Mouse (Mus musculus) neural tube, embryonic 11.5 days (tissue): ENCODE results near the gene Crygs. TPM values are rescaled to one million over a fixed set of nuclear protein-coding genes. Genes with fewer than 3 reads are reported as not detected.

Experiments
- ATAC-seq: fragments of 200-750 bp; cut with Nextera tagmentation; 2 replicates; pipeline ENCODE4 v1.8.0; 2017; ENCODE audit warnings: moderate number of reproducible peaks, mild to moderate bottlenecking, moderate TSS enrichment, moderate library complexity; ENCODE audit not compliant: insufficient read depth, low FRiP score, low TSS enrichment
- DNase-seq: peaks from one replicate; pipeline ENCODE4 v3.0.0-alpha.2; 2015; ENCODE audit warnings: low spot score
- H3K27ac ChIP-seq: fragments of 300-500 bp; sonication (generic); 2 replicates; pipeline ENCODE4 v1.5.1; 2014; ENCODE audit warnings: low read depth, mild to moderate bottlenecking, low read length
- H3K27me3 ChIP-seq: fragments of 300-500 bp; sonication (generic); 2 replicates; pipeline ENCODE4 v1.6.1; 2014; ENCODE audit warnings: mild to moderate bottlenecking, low read length, mixed read lengths; ENCODE audit not compliant: control insufficient read depth, insufficient read depth
- H3K36me3 ChIP-seq: fragments of 300-500 bp; sonication (generic); 2 replicates; pipeline ENCODE4 v1.6.1; 2014; ENCODE audit warnings: mild to moderate bottlenecking, low read length, moderate library complexity, mixed read lengths; ENCODE audit not compliant: control insufficient read depth, insufficient read depth
- H3K4me1 ChIP-seq: fragments of 300-500 bp; sonication (generic); 2 replicates; pipeline ENCODE4 v1.6.1; 2014; ENCODE audit warnings: low read length, mixed read lengths; ENCODE audit not compliant: control insufficient read depth, insufficient read depth
- H3K4me2 ChIP-seq: fragments of 300-500 bp; sonication (generic); 2 replicates; pipeline ENCODE4 v1.6.1; 2014; ENCODE audit warnings: low read depth, mild to moderate bottlenecking, moderate library complexity
- H3K4me3 ChIP-seq: fragments of 300-500 bp; sonication (generic); 2 replicates; pipeline ENCODE4 v1.5.1; 2014; ENCODE audit warnings: low read depth, low read length
- H3K9ac ChIP-seq: fragments of 300-500 bp; sonication (generic); 2 replicates; pipeline ENCODE4 v1.6.1; 2014; ENCODE audit warnings: mild to moderate bottlenecking, low read length
- H3K9me3 ChIP-seq: fragments of 300-500 bp; sonication (generic); 2 replicates; pipeline ENCODE4 v1.6.1; 2016; ENCODE audit warnings: low read length; ENCODE audit not compliant: control insufficient read depth
- WGBS: fragments of 180-500 bp; shearing (Covaris S2); extraction: QIAGEN DNeasy Blood & Tissue Kit; methylation state at CpG from one replicate; pipeline ENCODE4 v1.1.7; 2014; 5-methylcytosine and 5-hydroxymethylcytosine counted together
- polyA plus RNA-seq: library from polyadenylated mRNA; unstranded; fragments of >200 nt; fragmentation: Nextera tagmentation; extraction: Ambion mirVana; gene quantifications from 2 replicates; pipeline ENCODE4 v1.2.1, GENCODE M21; 2014

Crygs gene
- polyA plus RNA-seq, 1 experiment from 2014 or later: not detected

DNA sequence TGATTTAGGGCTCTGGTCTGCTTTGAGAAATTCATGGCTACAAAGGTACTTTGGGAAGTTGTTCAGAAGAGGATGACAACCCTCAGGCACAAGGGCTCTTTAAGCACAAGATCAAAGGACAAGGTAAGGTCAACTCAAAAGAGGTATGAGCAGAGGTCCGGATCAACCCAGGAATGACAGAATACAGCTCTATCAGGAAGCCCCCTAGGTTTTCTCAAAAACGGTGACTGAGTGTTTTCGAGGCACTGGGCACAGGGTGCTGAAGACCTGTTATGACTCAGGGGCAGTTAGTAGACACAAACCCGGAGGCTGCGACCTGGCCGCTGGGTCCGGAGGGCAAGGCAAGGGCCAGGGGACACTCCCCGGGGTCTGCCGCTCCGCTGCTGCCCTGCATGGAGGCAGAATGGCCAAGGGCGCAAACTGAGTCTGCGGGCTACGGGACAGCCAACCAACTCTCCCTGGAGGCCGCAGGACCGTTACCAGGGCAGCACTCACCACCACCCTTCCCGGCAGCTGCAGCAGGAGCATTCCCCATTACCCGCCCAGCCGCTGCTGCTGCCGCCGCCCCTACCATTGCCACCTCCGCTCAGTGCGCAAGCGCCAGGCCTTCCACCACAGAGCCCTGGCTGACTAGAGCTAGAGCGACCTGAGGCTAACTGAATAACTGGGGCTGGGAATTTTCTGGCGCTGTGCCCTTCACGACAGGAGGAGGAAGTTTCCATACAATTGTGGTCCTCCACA lies 32.9 kb upstream of the Crygs start:
- Histone ChIP-seq H3K27ac (no peak overlapping the region), H3K27me3 (no peaks in the 10 kb centered on the region), H3K4me1 (no peaks in the 10 kb centered on the region), H3K4me3 (peak overlapping the region; percentile 46), H3K4me2 (peak overlapping the region; percentile 84), H3K9ac (peak overlapping the region; percentile 72), H3K36me3 (no peaks in the 10 kb centered on the region), H3K9me3 (no peaks in the 10 kb centered on the region)
- WGBS: 5% methylated on average over 26 of the region's 26 CpGs
- DNase-seq: peak; percentile 86
- ATAC-seq: peak; percentile 92

DNA sequence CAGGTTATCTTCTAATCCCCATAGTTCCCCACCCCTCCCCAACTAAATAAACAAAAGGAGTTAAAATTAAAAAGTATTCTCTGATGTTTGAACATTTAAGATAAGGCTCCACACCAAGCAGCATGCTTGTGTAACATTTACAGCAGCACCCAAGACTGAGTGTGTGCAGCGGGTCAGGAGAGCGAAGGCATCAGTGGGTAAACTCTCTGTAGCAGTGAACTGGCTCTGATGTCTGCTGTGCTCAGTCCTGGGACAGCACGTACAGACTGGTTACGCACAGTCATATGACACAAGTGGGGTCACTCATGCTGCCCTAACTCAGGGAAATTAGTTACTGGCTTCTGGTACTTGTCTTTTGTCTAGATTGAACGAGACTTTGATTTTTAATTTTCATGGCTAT lies 31.5 kb upstream of the Crygs start:
- Histone ChIP-seq H3K9ac (no peak overlapping the region), H3K4me1 (no peaks in the 10 kb centered on the region), H3K27ac (no peak overlapping the region), H3K27me3 (no peaks in the 10 kb centered on the region), H3K4me2 (no peak overlapping the region), H3K9me3 (no peaks in the 10 kb centered on the region), H3K36me3 (no peaks in the 10 kb centered on the region), H3K4me3 (no peak overlapping the region)
- 87% methylated on average over 5 of the region's 5 CpGs for WGBS
- no peak for ATAC-seq
- no peak for DNase-seq

DNA sequence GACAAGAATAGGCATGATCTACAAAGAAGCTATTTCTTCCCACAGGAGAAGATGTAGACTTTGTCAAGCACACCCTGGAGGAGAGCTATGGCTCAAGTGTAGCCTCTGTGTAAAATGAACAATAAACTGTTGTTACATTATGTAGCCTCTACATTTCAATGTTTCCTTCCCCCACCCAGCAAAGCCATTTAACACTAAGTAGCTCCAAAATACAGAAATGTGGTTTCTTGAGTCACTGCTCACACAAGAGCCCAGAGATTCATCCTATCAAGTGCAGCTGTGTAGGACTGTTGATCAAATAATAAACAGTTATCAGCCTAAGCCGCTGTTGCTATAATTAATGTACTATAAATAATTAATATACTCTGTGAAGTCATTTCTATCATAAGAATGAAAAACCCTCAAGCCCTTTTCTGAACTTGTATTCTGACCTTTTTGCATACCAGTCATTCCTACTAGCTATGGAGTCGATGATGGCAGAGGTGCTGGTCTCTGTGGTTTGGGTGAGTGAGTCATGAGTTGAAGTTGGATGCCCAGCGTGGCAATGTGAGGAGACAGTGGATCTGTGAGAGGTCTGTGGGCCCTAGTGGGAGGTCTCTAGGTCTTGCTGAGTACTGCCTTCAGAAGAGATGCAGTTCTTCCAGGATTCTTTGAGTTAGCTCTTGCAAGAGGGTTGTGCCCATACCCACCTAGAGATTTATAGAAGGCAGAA lies 27.9 kb upstream of the Crygs start:
- no peaks in the 10 kb centered on the region for H3K36me3 ChIP-seq
- no peak overlapping the region for H3K27ac ChIP-seq
- no peaks in the 10 kb centered on the region for H3K27me3 ChIP-seq
- H3K4me3 ChIP-seq: no peak overlapping the region
- no peak for ATAC-seq
- no peak overlapping the region for H3K4me2 ChIP-seq
- DNase-seq: no peak
- H3K4me1 ChIP-seq: no peaks in the 10 kb centered on the region
- WGBS: 93% methylated on average over 3 of the region's 3 CpGs
- no peak overlapping the region for H3K9ac ChIP-seq
- no peaks in the 10 kb centered on the region for H3K9me3 ChIP-seq

DNA sequence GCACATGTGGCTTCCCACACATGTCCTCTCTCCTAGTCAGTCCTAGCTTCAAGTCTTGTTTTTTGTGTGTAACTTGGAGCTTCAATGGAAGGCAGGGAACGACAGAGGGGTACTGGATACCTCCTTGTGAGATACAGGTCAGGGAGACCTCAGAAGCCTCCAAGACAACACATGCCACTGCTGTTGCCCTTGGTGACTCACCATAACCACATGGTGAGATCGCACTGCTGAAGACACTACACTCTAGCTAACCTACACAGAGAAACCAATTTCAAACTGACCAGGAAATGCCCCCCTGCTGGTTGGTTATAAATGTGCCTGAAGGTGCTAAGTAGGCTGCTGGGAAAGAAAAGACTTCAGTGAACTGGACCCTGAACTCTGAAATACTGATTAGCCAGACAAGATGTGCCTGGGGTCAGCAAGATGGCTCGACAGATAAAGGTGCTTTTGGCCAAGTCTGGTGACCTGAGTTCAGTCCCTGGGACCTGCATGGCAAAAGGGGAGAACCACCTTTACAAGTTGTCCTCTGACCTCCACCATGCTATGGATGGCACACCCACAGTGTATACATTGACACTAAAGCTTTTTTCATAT lies 21.7 kb upstream of the Crygs start:
- WGBS: 91% methylated on average over 3 of the region's 3 CpGs
- no peak overlapping the region for H3K9ac ChIP-seq
- H3K36me3 ChIP-seq: peaks cover 5% of the 10 kb centered on the region

DNA sequence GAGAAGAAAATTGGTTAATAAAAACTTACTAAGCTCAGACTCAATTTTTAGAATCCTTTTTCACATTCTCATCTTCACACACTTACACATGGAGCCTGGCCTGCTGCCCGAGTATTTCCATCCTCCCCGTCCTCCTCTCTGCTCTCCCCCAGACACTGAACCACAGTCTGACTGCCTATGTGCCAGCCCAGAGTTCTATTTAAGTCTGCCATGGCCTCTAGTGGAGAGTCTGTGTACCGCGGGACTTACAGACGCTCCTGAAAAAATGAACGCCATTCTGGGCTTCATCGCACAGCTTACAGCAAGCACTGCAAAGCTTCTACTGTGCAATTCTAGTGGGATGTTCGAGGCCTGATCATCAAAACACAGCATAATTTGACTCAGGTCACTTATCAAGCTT lies 9.4 kb upstream of the Crygs start:
- 64% methylated on average over 8 of the region's 8 CpGs for WGBS
- Histone ChIP-seq H3K9ac (no peak overlapping the region), H3K36me3 (peaks cover 2% of the 10 kb centered on the region; the same call in 1 of the 2 replicates), H3K27ac (no peak overlapping the region), H3K4me2 (no peak overlapping the region), H3K27me3 (no peaks in the 10 kb centered on the region), H3K9me3 (no peaks in the 10 kb centered on the region), H3K4me3 (no peak overlapping the region), H3K4me1 (no peaks in the 10 kb centered on the region)
- ATAC-seq (no peak), DNase-seq (no peak)

More for the DNA sequence above, 21.7 kb upstream of the Crygs start:
- no peaks in the 10 kb centered on the region for H3K9me3 ChIP-seq
- H3K4me3 ChIP-seq: no peak overlapping the region
- H3K4me1 ChIP-seq: no peaks in the 10 kb centered on the region
- H3K27ac ChIP-seq: no peak overlapping the region
- no peak for ATAC-seq
- no peak overlapping the region for H3K4me2 ChIP-seq
- DNase-seq: no peak
- H3K27me3 ChIP-seq: no peaks in the 10 kb centered on the region

DNA sequence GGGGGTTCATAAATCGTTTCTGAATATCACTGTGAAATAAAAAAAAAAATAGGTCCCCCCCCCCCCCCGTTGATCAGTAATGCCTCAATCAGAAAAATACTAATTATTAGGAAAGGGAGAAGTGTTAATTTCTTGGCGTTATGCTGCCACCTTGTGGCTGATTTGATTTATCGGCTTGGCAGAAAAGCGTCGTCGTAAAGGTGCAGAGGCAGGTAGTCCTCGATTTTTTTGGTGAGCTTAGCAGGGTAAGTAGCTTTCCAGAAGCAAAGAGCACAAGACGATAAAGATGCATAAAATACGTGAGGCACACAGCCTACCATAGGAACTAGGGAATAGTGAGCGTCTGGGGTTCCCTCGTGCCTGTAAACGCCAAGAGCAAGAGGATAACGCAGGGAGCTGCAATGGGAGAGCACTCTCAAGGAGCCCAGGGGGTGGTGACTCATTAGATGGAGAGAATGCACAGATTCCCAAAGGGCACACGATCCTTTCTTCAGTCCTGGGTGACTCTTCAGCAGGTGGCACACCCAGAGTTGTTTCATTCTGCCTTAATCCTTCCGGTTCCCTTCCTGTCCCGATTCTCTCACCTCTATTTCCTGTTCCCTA lies 3.8 kb downstream of the Crygs start:
- Histone ChIP-seq H3K9ac (no peak overlapping the region), H3K4me2 (0 out of 2 replicates have a peak overlapping the region, but pooled peaks have one; percentile 16), H3K9me3 (no peaks in the 10 kb centered on the region), H3K4me3 (no peak overlapping the region), H3K4me1 (no peaks in the 10 kb centered on the region), H3K36me3 (no peaks in the 10 kb centered on the region), H3K27me3 (peaks cover 12% of the 10 kb centered on the region), H3K27ac (no peak overlapping the region)
- DNase-seq: peak; percentile 63
- whole genome bisulfite sequencing: 20% methylated on average over 17 of the region's 17 CpGs
- ATAC-seq: no peak

DNA sequence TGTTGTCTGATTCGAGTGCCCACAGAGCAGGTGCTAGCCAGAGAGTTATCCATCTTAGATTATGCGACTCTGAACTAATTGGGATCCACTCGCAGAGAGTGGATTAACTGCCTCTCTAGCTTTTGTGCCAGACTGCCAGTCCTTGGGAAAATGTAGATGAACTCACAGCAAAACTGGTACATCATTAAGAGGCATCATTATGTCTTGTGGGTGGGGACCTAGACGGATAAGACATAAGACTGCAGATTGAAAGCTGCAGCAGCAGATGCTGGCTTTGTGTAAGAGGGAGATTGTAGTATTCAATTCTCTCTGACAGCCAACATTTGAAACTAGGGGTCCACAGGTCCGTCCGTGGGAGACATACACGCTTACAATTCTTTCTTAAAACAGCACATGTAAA lies 8.6 kb downstream of the Crygs start:
- Histone ChIP-seq H3K9me3 (no peaks in the 10 kb centered on the region), H3K4me2 (no peak overlapping the region), H3K36me3 (no peaks in the 10 kb centered on the region), H3K27ac (no peak overlapping the region), H3K4me3 (no peak overlapping the region), H3K9ac (no peak overlapping the region), H3K27me3 (peaks cover 30% of the 10 kb centered on the region), H3K4me1 (no peaks in the 10 kb centered on the region; the same call in 1 of the 2 replicates)
- 85% methylated on average over 7 of the region's 7 CpGs for WGBS
- DNase-seq (no peak), ATAC-seq (no peak)

DNA sequence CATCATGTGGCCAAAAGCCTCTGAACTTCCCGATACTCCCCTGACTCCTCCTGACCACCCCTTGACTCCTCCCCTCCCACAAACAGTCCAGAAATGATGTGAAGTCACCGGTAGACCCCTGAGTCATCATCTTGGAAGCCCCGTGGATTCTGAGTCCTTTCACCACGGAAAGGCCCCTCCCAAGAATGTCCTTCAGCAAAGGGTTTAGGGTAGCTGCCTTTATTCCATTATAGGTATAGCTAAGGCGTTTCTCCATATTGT lies 10.6 kb downstream of the Crygs start:
- peak; percentile 27; the same call in 1 of the 2 replicates for ATAC-seq

More for the DNA sequence above, 10.6 kb downstream of the Crygs start:
- no peak overlapping the region for H3K4me3 ChIP-seq
- H3K27me3 ChIP-seq: peaks cover 35% of the 10 kb centered on the region
- H3K9ac ChIP-seq: no peak overlapping the region
- no peak overlapping the region; the same call in 1 of the 2 replicates for H3K4me2 ChIP-seq
- no peaks in the 10 kb centered on the region for H3K9me3 ChIP-seq
- DNase-seq: no peak
- H3K27ac ChIP-seq: no peak overlapping the region
- no peaks in the 10 kb centered on the region; the same call in 1 of the 2 replicates for H3K4me1 ChIP-seq
- 35% methylated on average over 5 of the region's 5 CpGs for WGBS
- H3K36me3 ChIP-seq: no peaks in the 10 kb centered on the region
